Mouse (Mus musculus) macrophage (primary cell): ENCODE measurements around the gene Mapk8ip1. TPM values are rescaled to one million over a fixed set of nuclear protein-coding genes. Genes with fewer than 3 reads are reported as not detected.

ENCODE experiments used
- H3K27ac ChIP-seq: fragments of 350-480 bp; formaldehyde crosslinking; 2 replicates; pipeline ENCODE4 v1.9.0; 2021
- H3K36me3 ChIP-seq: fragments of 350-480 bp; formaldehyde crosslinking; 2 replicates; pipeline ENCODE4 v1.9.0; 2021; ENCODE audit errors: inconsistent target
- H3K4me3 ChIP-seq: fragments of 350-480 bp; formaldehyde crosslinking; 2 replicates; pipeline ENCODE4 v1.9.0; 2021; ENCODE audit errors: inconsistent target
- H3K79me2 ChIP-seq: fragments of 350-480 bp; formaldehyde crosslinking; 2 replicates; pipeline ENCODE4 v1.9.0; 2021; ENCODE audit errors: inconsistent target
- WGBS: methylation state at CpG from one replicate; pipeline ENCODE4 v1.1.7; 2026; ENCODE audit warnings: inconsistent platforms; ENCODE audit not compliant: missing documents; 5-methylcytosine and 5-hydroxymethylcytosine counted together
- polyA plus RNA-seq: library from polyadenylated mRNA; stranded (reverse); fragments of 250-400 nt; gene quantifications from 3 replicates; pipeline ENCODE4 v1.2.4, GENCODE M21; 2018; ENCODE audit warnings: inconsistent platforms
- total RNA-seq, 78 experiments: library from RNA; depleted of rRNA; stranded (reverse); fragments of 250-400 nt; gene quantifications; 1 replicate in 9 of 78; 2 replicates in 24 of 78; 3 replicates in 43 of 78; 4 replicates in 2 of 78; pipeline ENCODE4 v1.2.4; 2018; ENCODE audit warnings: inconsistent platforms in 56 of 78

Mapk8ip1 gene
- total RNA-seq (2018; cell fraction: chromatin; rRNA removed): 1 to 10 TPM in 1 of 26 experiments, under 1 TPM in 4, not detected in 21; 0.25 to 1.6 (median 0.50) TPM
- total RNA-seq (2018; cell fraction: cytosol; rRNA removed): under 1 TPM in 25 of 26 experiments, not detected in 1; 0.10 to 0.27 (median 0.15) TPM
- under 1 TPM in 3 of 26 experiments, not detected in 23; 0.24 to 0.75 (median 0.33) TPM for total RNA-seq (2018; cell fraction: nucleus; rRNA removed)
- 0.09 to 0.12 TPM in 2 of 3 replicates, not detected in the other for polyA plus RNA-seq

DNA sequence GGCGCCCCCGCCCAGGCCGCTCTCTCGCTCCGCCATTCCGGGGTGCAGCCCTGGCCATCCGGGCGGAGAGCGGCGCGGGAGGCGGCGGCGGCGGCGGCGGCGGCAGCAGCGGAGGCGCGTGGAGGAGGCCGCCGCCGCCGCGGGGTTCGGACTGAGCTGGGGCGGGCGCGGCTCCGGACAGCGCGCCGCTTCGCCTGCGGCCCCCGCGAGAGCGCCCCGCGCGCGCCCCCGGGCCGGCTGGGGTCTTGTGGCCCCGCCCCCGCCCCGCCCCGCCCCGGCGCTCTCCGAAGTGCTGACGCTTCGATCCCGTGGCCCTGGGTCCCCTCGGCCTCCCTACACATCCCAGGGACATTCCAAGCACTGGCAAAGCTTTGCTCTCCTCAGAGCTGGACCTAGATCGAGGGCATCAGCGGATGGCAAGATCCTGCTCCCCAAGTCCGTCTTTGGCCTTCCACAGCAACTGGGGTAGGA is at the start of gene Mapk8ip1:
Gene Mapk8ip1 (minus strand): TSS at position 173 of the 471 bp plus-strand sequence.
- Histone ChIP-seq H3K36me3 (no peaks in the 10 kb centered on the region), H3K27ac (no peak within 1 kb of the TSS), H3K4me3 (no peak within 1 kb of the TSS), H3K79me2 (no peaks in the 10 kb centered on the region)
- 4% methylated on average over 58 of the region's 59 CpGs for WGBS

DNA sequence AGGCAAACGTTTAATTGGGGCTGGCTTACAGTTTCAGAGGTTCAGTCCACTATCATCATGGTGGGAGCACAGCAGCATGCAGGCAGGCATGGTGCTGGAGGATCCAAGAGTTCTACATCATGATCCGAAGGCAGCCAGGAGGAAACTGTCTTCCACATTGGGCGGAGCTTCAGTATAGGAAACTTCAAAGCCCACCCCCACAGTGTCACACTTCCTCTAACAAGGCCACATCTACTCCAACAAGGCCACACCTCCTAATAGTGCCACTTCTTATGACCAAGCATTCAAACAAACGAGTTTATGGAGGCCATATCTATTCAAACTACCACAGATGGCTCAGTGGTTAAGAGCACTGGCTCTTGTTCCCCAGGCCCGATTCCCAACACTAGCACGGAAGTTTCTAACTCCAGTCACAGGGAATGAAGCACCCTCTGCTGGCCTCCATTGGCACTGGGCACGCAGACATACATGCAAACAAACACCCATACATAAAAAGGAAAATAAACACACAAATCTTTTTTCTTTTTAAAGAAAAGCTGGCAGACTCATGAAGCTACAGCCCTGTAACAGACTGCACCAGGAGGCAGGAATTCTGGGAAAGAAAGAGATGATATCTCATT is 46.2 kb upstream of the Mapk8ip1 start:
- Histone ChIP-seq H3K79me2 (no peaks in the 10 kb centered on the region), H3K4me3 (no peak overlapping the region), H3K36me3 (no peaks in the 10 kb centered on the region), H3K27ac (no peak overlapping the region)
- WGBS: 81% methylated on average over 7 of the region's 7 CpGs

- Histone ChIP-seq H3K36me3 (no peaks in the 10 kb centered on the region), H3K27ac (no peak overlapping the region), H3K79me2 (no peaks in the 10 kb centered on the region), H3K4me3 (no peak overlapping the region)
- WGBS: 92% methylated on average over 8 of the region's 8 CpGs
Measured at GRCm38 (mm10) chr2:92446656-92447055, 45.6 kb upstream of the Mapk8ip1 start.

- no peak overlapping the region for H3K4me3 ChIP-seq
- H3K79me2 ChIP-seq: no peaks in the 10 kb centered on the region
- 86% methylated on average over 9 of the region's 9 CpGs for WGBS
- H3K36me3 ChIP-seq: no peaks in the 10 kb centered on the region
- no peak overlapping the region for H3K27ac ChIP-seq
Measured at GRCm38 (mm10) chr2:92445890-92446289, 44.8 kb upstream of the Mapk8ip1 start.

DNA sequence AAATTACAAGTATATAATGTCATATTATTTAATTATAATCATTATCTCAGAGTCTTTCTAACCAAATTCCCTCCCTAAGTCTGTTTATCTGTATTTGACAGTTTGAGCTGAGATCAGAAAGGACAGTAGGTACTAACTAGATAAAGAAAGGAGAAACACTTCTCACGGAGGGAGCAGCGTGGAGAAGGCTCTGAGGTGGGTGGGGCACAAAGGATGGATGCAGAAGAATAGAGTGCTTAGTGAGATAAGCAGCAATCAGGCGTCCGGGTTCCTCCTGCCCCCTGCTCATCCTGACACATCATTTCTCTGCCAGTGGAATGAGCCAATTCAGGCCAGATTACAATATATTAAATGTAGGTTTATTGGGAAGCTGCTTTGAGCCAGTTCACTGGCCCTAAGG is 43.3 kb upstream of the Mapk8ip1 start:
- Histone ChIP-seq H3K4me3 (no peak overlapping the region), H3K27ac (no peak overlapping the region), H3K79me2 (no peaks in the 10 kb centered on the region), H3K36me3 (no peaks in the 10 kb centered on the region)
- WGBS: 84% methylated on average over 4 of the region's 4 CpGs

DNA sequence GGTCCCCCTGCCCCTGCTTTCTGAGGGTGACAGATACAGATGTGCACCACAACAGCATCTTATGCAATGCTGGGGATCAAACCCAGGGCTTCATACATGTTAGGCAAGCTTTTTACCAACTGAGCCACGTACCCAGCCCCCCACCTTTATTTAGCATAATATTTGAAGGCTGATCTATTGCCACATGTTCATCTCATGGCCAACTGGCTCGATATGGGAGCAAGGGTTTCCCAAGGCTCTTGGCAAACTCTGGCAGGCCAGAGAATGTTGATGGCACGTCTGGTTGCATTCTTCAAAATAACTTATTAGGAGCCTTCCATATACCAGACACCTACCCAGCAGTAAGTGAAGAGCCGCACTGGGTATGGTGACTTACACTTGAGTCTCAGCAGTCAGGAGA is 42.2 kb upstream of the Mapk8ip1 start:
- no peak overlapping the region for H3K27ac ChIP-seq
- WGBS: 83% methylated on average over 4 of the region's 4 CpGs
- no peak overlapping the region for H3K4me3 ChIP-seq
- H3K36me3 ChIP-seq: no peaks in the 10 kb centered on the region
- no peaks in the 10 kb centered on the region for H3K79me2 ChIP-seq

GRCm38 (mm10) chr2:92442419-92443001 is 41.4 kb upstream of the Mapk8ip1 start:
- 64% methylated on average over 12 of the region's 12 CpGs for WGBS
- Histone ChIP-seq H3K36me3 (no peaks in the 10 kb centered on the region), H3K27ac (no peak overlapping the region), H3K79me2 (no peaks in the 10 kb centered on the region), H3K4me3 (no peak overlapping the region)

GRCm38 (mm10) chr2:92440432-92440831 is 39.4 kb upstream of the Mapk8ip1 start:
- H3K27ac ChIP-seq: no peak overlapping the region
- H3K36me3 ChIP-seq: no peaks in the 10 kb centered on the region
- no peak overlapping the region for H3K4me3 ChIP-seq
- 93% methylated on average over 6 of the region's 6 CpGs for WGBS
- no peaks in the 10 kb centered on the region for H3K79me2 ChIP-seq

DNA sequence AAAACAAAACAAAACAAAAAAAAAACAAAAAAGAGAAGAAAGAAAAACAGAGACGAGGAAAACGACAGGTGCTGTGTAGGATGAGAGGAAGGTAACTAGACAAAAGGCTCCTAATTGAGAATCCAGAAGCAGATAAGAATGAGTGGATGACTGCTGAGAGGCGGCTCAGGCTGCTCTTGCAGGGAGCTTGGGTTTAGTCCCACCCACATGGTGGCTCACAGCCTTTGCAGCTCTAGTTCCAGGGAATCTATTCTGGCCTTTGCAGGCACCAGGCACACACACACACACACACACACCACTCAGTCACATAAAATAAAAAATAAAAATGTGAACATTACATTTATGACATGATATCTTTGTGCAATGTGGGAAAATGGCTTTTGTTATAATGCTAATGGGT is 37.5 kb upstream of the Mapk8ip1 start:
- H3K36me3 ChIP-seq: no peaks in the 10 kb centered on the region
- no peak overlapping the region for H3K4me3 ChIP-seq
- no peaks in the 10 kb centered on the region for H3K79me2 ChIP-seq
- no peak overlapping the region for H3K27ac ChIP-seq
- 59% methylated on average over 3 of the region's 3 CpGs for WGBS

- H3K79me2 ChIP-seq: 0 out of 2 replicates have a peak, but pooled peaks cover 2% of the 10 kb centered on the region
- 3% methylated on average over 5 of the region's 5 CpGs for WGBS
- no peak overlapping the region for H3K27ac ChIP-seq
- no peaks in the 10 kb centered on the region for H3K36me3 ChIP-seq
- H3K4me3 ChIP-seq: no peak overlapping the region
Measured at GRCm38 (mm10) chr2:92437875-92438274, 36.8 kb upstream of the Mapk8ip1 start.

- H3K4me3 ChIP-seq: no peak overlapping the region
Measured at GRCm38 (mm10) chr2:92437366-92437765, 36.3 kb upstream of the Mapk8ip1 start.

GRCm38 (mm10) chr2:92435023-92435422 is 34.0 kb upstream of the Mapk8ip1 start:
- peaks cover 18% of the 10 kb centered on the region; the same call in 1 of the 2 replicates for H3K79me2 ChIP-seq
- peak overlapping the region; percentile 19; the same call in 1 of the 2 replicates for H3K27ac ChIP-seq
- no peaks in the 10 kb centered on the region for H3K36me3 ChIP-seq
- WGBS: 63% methylated on average over 6 of the region's 6 CpGs
- no peak overlapping the region for H3K4me3 ChIP-seq

More at GRCm38 (mm10) chr2:92437366-92437765, 36.3 kb upstream of the Mapk8ip1 start:
- 86% methylated on average over 4 of the region's 4 CpGs for WGBS
- Histone ChIP-seq H3K27ac (no peak overlapping the region), H3K36me3 (no peaks in the 10 kb centered on the region), H3K79me2 (peaks cover 7% of the 10 kb centered on the region; the same call in 1 of the 2 replicates)

DNA sequence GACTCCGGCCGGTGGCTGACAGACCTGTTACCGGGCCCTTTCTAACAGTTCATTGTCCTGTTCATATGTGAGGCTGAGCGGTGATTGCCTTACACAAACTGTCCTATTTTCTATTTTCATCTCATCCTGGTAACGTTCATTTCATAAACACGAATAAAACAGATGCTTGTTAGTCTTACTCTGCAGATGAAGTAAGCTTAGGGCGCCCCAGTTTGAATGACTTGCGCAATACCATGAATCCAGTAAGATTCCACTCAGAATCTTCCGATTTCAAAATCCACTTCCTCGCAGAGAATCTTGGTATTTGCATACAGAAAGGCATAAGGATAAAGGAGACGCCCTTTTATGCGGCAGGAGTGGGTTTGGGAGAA is 33.3 kb upstream of the Mapk8ip1 start:
- 3% methylated on average over 12 of the region's 12 CpGs for WGBS
- Histone ChIP-seq H3K79me2 (peaks cover 25% of the 10 kb centered on the region; the same call in 1 of the 2 replicates), H3K36me3 (no peaks in the 10 kb centered on the region), H3K27ac (peak overlapping the region; percentile 19; the same call in 1 of the 2 replicates), H3K4me3 (peak overlapping the region; percentile 28)

GRCm38 (mm10) chr2:92433578-92434374 is 32.7 kb upstream of the Mapk8ip1 start, which contains the start of gene Cry2:
Gene Cry2 (minus strand): TSS chr2:92434043.
- WGBS: under 1% methylated on average over 75 of the region's 76 CpGs
- Histone ChIP-seq H3K79me2 (peaks cover 30% of the 10 kb centered on the region; the same call in 1 of the 2 replicates), H3K4me3 (peak within 1 kb of the TSS; percentile 71), H3K36me3 (no peaks in the 10 kb centered on the region), H3K27ac (peak within 1 kb of the TSS; percentile 19; the same call in 1 of the 2 replicates)
